ENCODE assay signal across 19 mouse cellular contexts in genomic region chrX:52559995-52560394, GRCm38 (mm10). TPM values are rescaled to one million over a fixed set of nuclear protein-coding genes. Genes with fewer than 3 reads are reported as not detected.
"Had no signal": no experiment of that assay in that cellular context is flagged by ENCODE, and none has a peak within 500 bp of the region (broad histone marks: within the 10 kb centered on the region; RNA-seq: fewer than 3 reads in every experiment).

No protein-coding gene starts in this region.

- DNase-seq: lung, adult 18-20 months; lung, embryonic 14.5 days; lung, postnatal 10 days; lung, postnatal 4 days; midbrain, embryonic 14.5 days; retina, postnatal 1 day; right cerebral cortex, adult 18-20 months; right cerebral cortex, postnatal 25 days; right cerebral cortex, postnatal 4 days; spleen, adult 18-20 months; thymus, adult 18-20 months; thymus, postnatal 14 days; thymus, postnatal 36 days had no signal

- H3K4me3 ChIP-seq: midbrain, embryonic 12.5 days; myocyte; neural tube, embryonic 13.5 days; neural tube, embryonic 15.5 days had no signal

- H3K9me3 ChIP-seq: midbrain, embryonic 12.5 days; neural tube, embryonic 13.5 days; neural tube, embryonic 15.5 days had no signal

- H3K27ac ChIP-seq: midbrain, embryonic 12.5 days; neural tube, embryonic 13.5 days; neural tube, embryonic 15.5 days had no signal

- H3K4me1 ChIP-seq: midbrain, embryonic 12.5 days; neural tube, embryonic 13.5 days; neural tube, embryonic 15.5 days had no signal

- H3K27me3 ChIP-seq: neural tube, embryonic 13.5 days; neural tube, embryonic 15.5 days had no signal

- H3K9ac ChIP-seq: lung, embryonic 14.5 days; midbrain, embryonic 12.5 days; neural tube, embryonic 13.5 days; neural tube, embryonic 15.5 days had no signal

- ATAC-seq: midbrain, embryonic 16.5 days had no signal

- H3K4me2 ChIP-seq: lung, embryonic 14.5 days; midbrain, embryonic 12.5 days; neural tube, embryonic 13.5 days; neural tube, embryonic 15.5 days had no signal

- H3K36me3 ChIP-seq: midbrain, embryonic 12.5 days; neural tube, embryonic 13.5 days; neural tube, embryonic 15.5 days had no signal

RNA-seq across cellular contexts. Expression of gene Gpc3, which starts 53.8 kb away (rescaled TPM):
- total RNA-seq: megakaryocyte-erythroid progenitor cell, adult 5-6 weeks had no signal
- polyA plus RNA-seq: myocyte had no signal
